Mouse (Mus musculus) intestine, postnatal 0 days (tissue): ENCODE measurements around the gene Rassf3. TPM values are rescaled to one million over a fixed set of nuclear protein-coding genes. Genes with fewer than 3 reads are reported as not detected.

Source experiments
- ATAC-seq: fragments of 200-750 bp; cut with Nextera tagmentation; 2 replicates; pipeline ENCODE4 v1.8.0; 2017; ENCODE audit warnings: mild to moderate bottlenecking, moderate TSS enrichment, moderate library complexity
- H3K27ac ChIP-seq: fragments of 300-500 bp; sonication (generic); 2 replicates; pipeline ENCODE4 v1.5.1; 2014; ENCODE audit warnings: mild to moderate bottlenecking, low read depth, low read length, moderate library complexity
- H3K27me3 ChIP-seq: fragments of 300-500 bp; sonication (generic); replicated peaks from 2 replicates; pipeline ENCODE4 v1.6.1; 2014; ENCODE audit warnings: low read length, mixed read lengths; ENCODE audit not compliant: control insufficient read depth, insufficient read depth
- H3K36me3 ChIP-seq: fragments of 300-500 bp; sonication (generic); 2 replicates; pipeline ENCODE4 v1.6.1; 2014; ENCODE audit warnings: mild to moderate bottlenecking, moderate library complexity; ENCODE audit not compliant: control insufficient read depth, insufficient read depth
- H3K4me1 ChIP-seq: fragments of 300-500 bp; sonication (generic); replicated peaks from 2 replicates; pipeline ENCODE4 v1.6.1; 2014; ENCODE audit warnings: antibody characterized with exemption, low read length, mixed read lengths; ENCODE audit not compliant: control insufficient read depth, insufficient read depth
- H3K4me2 ChIP-seq: fragments of 300-500 bp; sonication (generic); replicated peaks from 2 replicates; pipeline ENCODE4 v1.6.1; 2014; ENCODE audit warnings: low read depth, mild to moderate bottlenecking, moderate library complexity
- H3K4me3 ChIP-seq: fragments of 300-500 bp; sonication (generic); 2 replicates; pipeline ENCODE4 v1.5.1; 2014; ENCODE audit warnings: low read depth, low read length
- H3K9ac ChIP-seq: fragments of 300-500 bp; sonication (generic); 2 replicates; pipeline ENCODE4 v1.6.1; 2014; ENCODE audit warnings: mild to moderate bottlenecking, low read depth, low read length
- H3K9me3 ChIP-seq: fragments of 300-500 bp; sonication (generic); 2 replicates; pipeline ENCODE4 v1.6.1; 2016; ENCODE audit warnings: mixed run types; ENCODE audit not compliant: control insufficient read depth
- CTCF ChIP-seq: sonication (generic); IDR thresholded peaks from 2 replicates; pipeline ENCODE4 v1.5.1; 2016; ENCODE audit warnings: low read depth, mild to moderate bottlenecking, control low read depth, antibody characterized with exemption, moderate library complexity
- WGBS: fragments of 180-500 bp; shearing (Covaris S2); extraction: QIAGEN DNeasy Blood & Tissue Kit; methylation state at CpG from one replicate; pipeline ENCODE4 v1.1.7; 2014; 5-methylcytosine and 5-hydroxymethylcytosine counted together
- polyA plus RNA-seq: library from polyadenylated mRNA; unstranded; fragments of >200 nt; fragmentation: Nextera tagmentation; extraction: Ambion mirVana; gene quantifications from 2 replicates; pipeline ENCODE4 v1.2.1, GENCODE M21; 2015

Gene Rassf3
- polyA plus RNA-seq, 1 experiment from 2014 or later, result 16.7 TPM

DNA sequence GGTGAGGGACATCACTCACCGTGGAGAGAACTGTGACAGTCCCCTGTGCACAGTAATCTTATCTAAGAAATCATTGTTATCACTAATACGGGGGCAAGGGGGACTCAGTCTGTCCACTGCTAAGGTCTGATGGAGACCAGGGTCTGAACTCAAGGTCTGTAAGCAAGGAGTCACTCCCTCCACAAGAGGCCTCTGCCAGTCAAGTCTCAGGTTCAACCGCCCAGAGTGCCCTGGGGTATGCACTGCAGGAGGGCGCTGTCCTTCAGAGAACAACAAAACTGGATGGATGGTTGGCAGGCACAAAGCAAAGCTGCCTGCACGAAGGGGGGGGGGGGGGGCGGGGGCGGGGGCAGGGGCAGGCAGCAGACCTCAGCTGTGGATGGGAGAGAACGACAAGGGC, 38.0 kb downstream of the Rassf3 start:
- peaks cover 5% of the 10 kb centered on the region; the same call in 1 of the 2 replicates for H3K4me1 ChIP-seq
- 69% methylated on average over 5 of the region's 8 CpGs for WGBS
- H3K9ac ChIP-seq, result no peak overlapping the region
- H3K36me3 ChIP-seq, result no peaks in the 10 kb centered on the region
- ATAC-seq, result no peak
- H3K9me3 ChIP-seq, result no peaks in the 10 kb centered on the region
- no peak overlapping the region for H3K4me3 ChIP-seq
- H3K4me2 ChIP-seq, result no peak overlapping the region
- H3K27me3 ChIP-seq, result no peaks in the 10 kb centered on the region
- H3K27ac ChIP-seq, result no peak overlapping the region
- no peak for TF ChIP-seq CTCF

DNA sequence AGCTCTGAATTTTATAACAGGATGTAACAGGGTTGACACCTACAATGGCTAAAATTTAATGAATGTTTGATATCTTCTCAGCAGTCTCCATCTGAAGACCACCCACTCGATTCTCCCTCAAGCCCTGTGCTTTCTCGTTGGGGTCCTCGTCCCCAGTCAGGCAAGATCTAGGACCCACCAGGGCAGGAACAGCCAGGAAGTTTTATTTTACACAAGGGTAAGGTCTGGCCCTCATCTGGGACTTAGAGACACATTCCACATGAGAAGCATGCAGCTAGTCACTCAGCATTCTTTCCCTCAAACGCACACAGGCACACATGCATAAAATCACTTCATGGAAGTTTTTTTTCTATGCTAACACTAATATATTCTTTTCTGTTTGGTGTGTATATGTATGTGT, 39.5 kb downstream of the Rassf3 start:
- Histone ChIP-seq H3K4me3 (no peak overlapping the region), H3K27ac (no peak overlapping the region; the same call in 1 of the 2 replicates), H3K4me1 (peaks cover 12% of the 10 kb centered on the region), H3K4me2 (no peak overlapping the region), H3K9me3 (no peaks in the 10 kb centered on the region), H3K36me3 (no peaks in the 10 kb centered on the region), H3K27me3 (no peaks in the 10 kb centered on the region), H3K9ac (no peak overlapping the region)
- no peak for TF ChIP-seq CTCF
- WGBS, result 40% methylated on average over 4 of the region's 4 CpGs
- no peak for ATAC-seq

DNA sequence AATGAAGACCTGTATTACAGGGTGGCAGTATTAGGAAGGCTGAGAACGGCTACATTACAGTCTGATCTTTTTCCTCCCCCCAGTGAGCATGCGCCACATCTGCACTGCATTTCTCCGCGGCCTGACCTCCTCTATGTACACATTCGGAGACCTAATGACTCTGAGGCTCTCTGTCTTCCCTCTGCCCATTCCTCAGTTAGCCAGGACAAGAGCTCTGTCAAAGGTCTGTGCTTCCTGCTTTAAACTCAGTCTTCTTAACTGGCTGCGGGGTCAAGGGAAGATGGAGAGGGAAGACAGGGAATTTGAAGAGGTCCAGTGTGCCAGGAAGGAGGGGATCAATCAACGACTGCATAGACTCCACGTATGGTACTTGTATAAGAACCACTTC, 39.9 kb downstream of the Rassf3 start:
- no peak overlapping the region for H3K4me2 ChIP-seq
- peaks cover 17% of the 10 kb centered on the region for H3K4me1 ChIP-seq

DNA sequence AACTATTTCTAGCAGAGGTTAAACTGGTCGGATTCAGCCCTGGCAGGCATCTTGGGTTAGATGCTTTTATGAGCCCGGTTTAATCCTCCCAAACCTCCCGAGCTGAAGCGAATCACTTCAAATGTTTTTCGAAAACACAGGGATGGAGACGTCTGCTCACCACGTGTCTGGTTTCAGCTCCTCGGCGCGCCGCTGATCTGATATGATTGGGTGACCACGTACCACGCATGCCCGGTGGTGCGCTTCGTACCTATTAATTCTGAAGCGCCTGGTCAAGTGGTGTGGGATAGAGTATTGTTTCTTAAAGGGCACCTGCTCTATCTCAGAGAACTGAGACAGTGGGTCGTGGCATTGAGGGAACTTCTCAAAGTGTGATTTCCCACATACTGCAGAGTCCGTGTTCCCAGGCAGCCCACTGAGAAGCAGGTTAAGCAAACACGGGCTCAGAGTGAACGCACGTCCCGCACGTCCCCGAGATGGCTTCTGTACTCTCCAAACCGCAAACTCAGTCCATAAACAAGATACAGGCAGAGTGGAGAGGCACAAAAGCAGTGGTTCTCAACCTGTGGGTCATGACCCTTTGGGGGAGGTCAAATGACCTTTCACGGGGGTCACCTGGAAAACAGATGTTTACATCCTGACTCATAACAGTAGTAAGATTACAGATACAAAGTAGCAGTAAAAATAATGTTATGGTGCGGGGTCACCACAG, 40.4 kb downstream of the Rassf3 start:
- H3K36me3 ChIP-seq, result no peaks in the 10 kb centered on the region
- ATAC-seq, result no peak
- H3K4me1 ChIP-seq, result peaks cover 21% of the 10 kb centered on the region
- no peak overlapping the region for H3K4me3 ChIP-seq
- no peaks in the 10 kb centered on the region for H3K9me3 ChIP-seq
- no peak overlapping the region for H3K9ac ChIP-seq
- H3K4me2 ChIP-seq, result 0 out of 2 replicates have a peak overlapping the region, but pooled peaks have one; percentile 17
- 49% methylated on average over 28 of the region's 28 CpGs for WGBS
- no peak for TF ChIP-seq CTCF
- no peak overlapping the region for H3K27ac ChIP-seq
- no peaks in the 10 kb centered on the region for H3K27me3 ChIP-seq

More for the DNA sequence above, 39.9 kb downstream of the Rassf3 start:
- ATAC-seq, result no peak
- 28% methylated on average over 8 of the region's 8 CpGs for WGBS
- no peak overlapping the region for H3K9ac ChIP-seq
- no peaks in the 10 kb centered on the region for H3K36me3 ChIP-seq
- H3K9me3 ChIP-seq, result no peaks in the 10 kb centered on the region
- TF ChIP-seq CTCF, result no peak
- H3K4me3 ChIP-seq, result no peak overlapping the region
- H3K27ac ChIP-seq, result no peak overlapping the region; the same call in 1 of the 2 replicates
- H3K27me3 ChIP-seq, result no peaks in the 10 kb centered on the region

DNA sequence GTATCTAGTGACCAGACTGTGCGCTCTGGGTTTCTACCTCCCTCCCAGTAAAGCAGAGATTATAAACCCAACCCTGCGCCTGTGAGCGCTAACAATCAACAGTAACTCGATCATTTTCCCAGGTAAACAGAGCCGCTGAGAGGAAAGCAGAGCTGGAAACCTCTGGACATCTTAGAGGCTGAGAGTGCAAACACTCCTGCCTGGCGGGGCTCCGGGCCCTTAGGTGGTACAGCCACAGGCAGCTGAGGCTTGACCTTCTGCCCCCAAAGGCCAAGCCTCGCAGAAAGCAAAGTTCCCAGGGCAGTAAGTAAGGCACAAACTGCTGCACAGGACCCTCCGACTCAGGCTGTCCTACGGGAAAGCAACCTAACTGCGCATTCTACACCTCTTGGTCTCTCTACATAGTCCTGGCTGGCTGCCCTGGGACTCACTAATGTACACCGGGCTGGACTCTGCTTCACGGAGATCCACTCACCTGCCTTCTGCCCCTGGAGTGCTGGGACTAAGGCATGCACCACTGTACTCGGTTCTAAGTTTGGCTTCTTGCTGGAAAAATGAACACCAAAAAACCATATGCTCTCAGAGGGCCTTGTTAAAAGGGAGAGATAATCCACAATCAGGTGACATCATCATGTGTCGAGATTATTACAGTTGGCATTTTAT, 41.6 kb downstream of the Rassf3 start:
- no peak overlapping the region for H3K9ac ChIP-seq
- H3K27me3 ChIP-seq, result no peaks in the 10 kb centered on the region
- no peaks in the 10 kb centered on the region for H3K36me3 ChIP-seq
- no peak for ATAC-seq
- no peaks in the 10 kb centered on the region for H3K9me3 ChIP-seq
- 62% methylated on average over 15 of the region's 15 CpGs for WGBS
- no peak overlapping the region for H3K4me2 ChIP-seq
- no peak overlapping the region for H3K4me3 ChIP-seq
- TF ChIP-seq CTCF, result no peak
- H3K27ac ChIP-seq, result no peak overlapping the region
- H3K4me1 ChIP-seq, result peaks cover 33% of the 10 kb centered on the region

DNA sequence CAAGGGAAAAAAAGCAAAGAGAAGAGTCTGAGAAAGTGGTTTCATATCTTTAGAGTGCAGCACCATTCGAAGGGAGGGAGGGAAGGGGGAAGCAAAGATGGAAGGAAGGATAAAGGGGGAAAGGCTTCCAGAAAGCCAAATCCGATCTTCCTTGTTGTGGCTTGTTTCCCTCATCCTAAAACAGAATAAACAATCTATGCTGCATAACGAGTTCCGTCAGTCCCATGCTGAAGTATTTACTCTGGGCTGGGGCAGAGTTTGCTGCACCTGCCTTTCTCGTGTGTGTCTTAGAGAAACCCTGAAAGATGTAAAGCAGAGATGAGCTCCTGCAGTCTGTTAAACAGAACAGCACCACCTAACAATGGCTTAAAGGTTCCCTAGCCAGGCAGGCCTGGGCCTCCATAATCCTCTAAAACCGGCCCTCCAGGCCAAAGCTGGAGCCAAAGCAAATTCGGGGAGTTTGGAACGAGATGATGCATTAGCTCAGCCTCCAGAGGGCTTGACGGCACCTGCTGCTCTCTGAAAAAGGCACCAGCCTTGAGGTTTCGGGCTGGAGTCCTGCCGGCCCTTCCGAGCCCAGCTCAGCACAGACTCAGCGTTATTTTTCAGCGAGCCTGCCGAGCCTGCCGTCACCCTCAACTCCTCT, 43.4 kb downstream of the Rassf3 start:
- Histone ChIP-seq H3K4me1 (peaks cover 43% of the 10 kb centered on the region), H3K27me3 (no peaks in the 10 kb centered on the region), H3K9ac (no peak overlapping the region), H3K27ac (peak overlapping the region; percentile 58), H3K36me3 (no peaks in the 10 kb centered on the region), H3K9me3 (no peaks in the 10 kb centered on the region), H3K4me3 (no peak overlapping the region), H3K4me2 (peak overlapping the region; percentile 17; the same call in 1 of the 2 replicates)
- no peak for TF ChIP-seq CTCF
- ATAC-seq, result no peak
- WGBS, result 22% methylated on average over 16 of the region's 16 CpGs
